Mouse (Mus musculus) cerebellum, adult 11 months (tissue): Measurements from ENCODE around the gene Apoc4.

ENCODE experiments used
- DNase-seq: peaks from one replicate; pipeline ENCODE4 v3.0.0; 2022

Gene Apoc4

GRCm38 (mm10) chr7:19628192-19628535 lies 53.1 kb downstream of the Apoc4 start:
- no peak for DNase-seq
